Mouse (Mus musculus) activated CD4-positive, CD25-positive, alpha-beta regulatory T cell, adult 4 months (primary cell): Measurements from ENCODE around the gene Mmp20. TPM values are rescaled to one million over a fixed set of nuclear protein-coding genes. Genes with fewer than 3 reads are reported as not detected.

Experiments
- ATAC-seq: one replicate; pipeline ENCODE4 v1.8.0; 2017
- polyA plus RNA-seq, 2 experiments: library from polyadenylated mRNA; unstranded; fragments of 100-300 nt; shearing (Covaris generic); gene quantifications; one replicate each; pipeline ENCODE4 v1.2.1; 2017

The Mmp20 gene
- not detected for polyA plus RNA-seq

DNA sequence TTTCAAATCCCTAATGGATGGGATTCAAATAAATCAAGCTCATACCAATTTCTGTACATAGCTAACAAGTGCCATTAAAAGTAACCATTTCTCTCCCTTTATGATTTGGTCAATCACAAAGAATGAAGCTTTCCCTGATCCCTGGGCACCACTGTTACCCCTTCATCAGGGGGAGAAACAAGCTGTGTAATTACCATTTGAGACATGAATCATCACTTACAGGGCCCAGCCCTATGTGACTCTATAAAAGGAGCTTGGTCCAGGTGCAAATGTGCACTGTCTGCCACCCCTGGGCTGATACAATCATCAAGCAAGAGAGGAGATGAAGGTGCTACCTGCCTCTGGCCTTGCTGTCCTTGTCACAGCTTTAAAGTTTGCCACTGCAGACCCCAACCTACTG lies at the start of gene Mmp20:
Mmp20 (plus strand) TSS at position 301 of the 400 bp plus-strand sequence.
- no peak for ATAC-seq

DNA sequence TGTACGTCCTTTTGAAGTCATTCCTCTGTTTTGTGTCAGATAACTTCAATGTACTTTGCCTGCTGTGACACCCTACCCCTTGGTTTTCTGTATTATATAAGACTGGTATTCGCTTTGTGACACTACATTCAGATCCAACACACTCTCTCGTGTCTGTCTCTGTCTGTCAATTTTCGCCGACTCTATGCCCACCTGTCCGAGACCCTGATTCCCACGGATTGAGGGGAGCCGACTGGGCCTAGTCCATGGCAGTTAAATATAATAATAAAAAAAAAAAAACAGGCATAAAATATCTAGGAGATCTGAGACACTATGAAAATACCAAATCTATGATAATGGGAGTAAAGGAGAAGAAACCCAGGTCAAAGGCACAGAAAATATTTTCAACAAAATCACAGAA lies 38.0 kb upstream of the Mmp20 start:
- ATAC-seq, result no peak

DNA sequence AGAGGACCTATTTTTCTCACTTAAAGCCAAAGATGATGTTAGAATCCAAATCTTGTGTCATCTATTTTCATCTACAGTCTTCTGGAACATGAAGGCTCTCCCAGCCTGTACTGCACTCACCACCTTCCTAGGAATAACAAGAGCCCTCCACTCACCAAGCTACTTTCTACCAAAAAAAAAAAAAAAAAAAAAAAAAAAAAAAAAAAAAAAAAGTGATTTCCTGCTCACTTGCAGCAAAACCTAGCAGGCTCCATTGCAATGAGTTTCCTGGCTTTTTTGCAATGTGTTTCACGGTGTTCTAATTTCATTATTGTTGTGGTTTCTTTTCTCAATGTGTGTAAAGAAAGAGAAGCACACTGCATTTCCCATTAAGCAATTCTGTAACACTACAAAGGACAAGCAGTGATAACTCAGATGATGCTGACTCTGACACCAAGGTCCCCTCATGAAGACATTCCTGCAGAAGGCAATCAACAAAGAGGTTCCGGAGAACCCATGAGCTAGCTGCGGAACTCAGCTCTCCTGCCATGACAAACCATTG lies 34.7 kb upstream of the Mmp20 start:
- no peak for ATAC-seq

DNA sequence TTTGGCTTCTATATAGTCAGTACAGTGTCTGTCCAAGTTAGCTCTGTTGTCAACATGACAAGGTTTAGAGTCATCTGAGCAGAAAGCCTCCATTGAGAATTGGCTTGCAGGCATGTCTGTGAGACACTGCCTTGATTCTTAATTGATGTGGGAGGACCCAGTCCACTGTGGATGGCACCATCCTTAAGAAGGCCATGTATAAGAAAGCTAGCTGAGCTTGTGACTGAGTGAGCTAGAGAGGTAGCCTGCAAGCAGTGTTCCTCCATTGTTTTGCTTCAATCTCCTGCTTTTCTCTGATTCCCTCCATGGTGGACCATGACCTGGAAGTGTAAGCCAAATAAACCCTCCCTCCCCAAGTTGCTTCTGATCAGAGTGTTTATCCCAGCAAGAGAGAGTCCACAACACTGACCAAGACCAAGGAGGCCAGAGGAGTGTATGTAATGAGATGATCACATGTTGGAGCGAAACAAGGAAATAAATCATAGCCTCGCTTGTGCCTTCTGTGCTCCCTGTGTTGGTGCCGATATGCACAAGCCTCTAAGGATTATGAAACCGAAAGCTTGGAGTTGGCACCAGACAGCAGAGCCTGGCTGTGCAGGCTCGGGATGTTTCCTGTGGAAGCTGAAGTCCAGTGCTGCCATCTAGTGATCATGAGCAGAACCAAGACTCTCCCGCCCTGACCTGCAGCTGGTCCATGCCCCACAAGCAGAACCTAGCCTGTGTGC lies 33.1 kb upstream of the Mmp20 start:
- peak; percentile 89 for ATAC-seq

DNA sequence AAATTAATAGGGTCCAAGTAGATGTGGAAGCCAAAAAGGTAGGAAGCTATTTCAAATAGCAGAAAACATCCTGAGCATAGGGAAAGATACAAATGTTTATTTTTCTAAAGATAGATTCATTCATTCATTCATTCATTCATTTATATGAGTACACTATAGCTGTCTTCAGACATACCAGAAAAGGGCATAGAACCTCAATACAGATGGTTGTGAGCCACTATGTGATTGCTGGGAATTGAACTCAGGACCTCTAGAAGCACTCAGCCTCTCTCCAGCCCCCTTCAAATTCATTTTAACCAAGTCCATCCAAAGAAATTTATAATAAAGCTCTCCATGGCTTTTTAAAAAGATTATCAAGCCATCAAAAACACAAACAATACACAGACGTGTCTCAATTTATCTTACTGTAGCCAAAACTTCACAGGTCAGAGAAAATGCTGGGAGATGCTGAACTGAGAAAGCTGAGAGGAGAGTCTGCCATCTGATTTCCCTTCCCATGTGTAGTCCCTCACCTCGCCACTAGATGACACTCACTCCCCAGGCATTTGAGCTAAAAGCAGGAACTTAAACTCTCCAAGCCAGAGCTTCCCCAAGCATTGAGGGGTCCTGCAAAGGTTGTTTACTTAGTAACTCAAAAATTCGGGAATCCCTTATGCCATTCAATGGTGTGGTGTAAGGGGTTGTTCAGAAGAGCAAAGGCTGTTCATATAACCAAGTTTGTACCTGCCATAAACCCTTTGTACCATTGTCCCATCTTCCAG lies 24.9 kb upstream of the Mmp20 start:
- ATAC-seq, result no peak

DNA sequence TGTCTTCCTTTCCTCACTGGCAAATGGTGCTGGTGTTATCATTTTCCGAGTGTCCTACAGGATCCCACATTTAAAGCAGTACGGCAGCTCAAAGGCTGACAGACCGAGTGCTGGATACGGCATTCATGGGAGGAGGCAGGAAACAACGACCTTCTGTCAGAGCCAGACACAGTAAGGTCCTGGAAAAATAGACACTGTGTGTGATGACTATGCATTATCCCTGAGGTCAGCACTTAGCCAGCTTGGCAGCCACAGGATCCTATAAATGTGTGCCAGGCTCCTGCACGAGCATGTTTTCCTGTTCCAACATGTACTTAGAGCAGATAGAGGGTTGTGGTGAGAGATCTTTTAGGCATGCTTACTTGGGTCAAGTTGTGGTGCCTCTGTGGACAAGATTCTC lies 24.0 kb upstream of the Mmp20 start:
- ATAC-seq, result no peak

DNA sequence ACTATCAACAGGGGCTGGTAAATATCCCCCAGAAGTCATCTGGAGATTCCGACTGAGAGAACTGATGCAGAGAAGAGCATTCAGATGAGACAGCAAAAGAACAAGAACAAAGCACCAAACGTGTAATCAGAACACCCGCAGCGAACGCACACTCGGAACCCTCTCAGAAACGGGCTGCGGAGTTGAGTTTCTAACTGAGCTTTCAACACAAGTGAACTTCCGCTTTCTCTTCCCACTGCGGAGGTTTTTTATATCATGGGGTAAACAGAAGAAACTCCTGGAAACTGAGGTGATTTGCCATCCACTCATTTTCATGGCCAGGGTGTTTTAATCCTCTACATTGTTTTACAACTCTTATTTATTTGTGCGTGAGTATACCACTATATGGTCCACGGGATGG lies 22.4 kb upstream of the Mmp20 start:
- ATAC-seq, result no peak

DNA sequence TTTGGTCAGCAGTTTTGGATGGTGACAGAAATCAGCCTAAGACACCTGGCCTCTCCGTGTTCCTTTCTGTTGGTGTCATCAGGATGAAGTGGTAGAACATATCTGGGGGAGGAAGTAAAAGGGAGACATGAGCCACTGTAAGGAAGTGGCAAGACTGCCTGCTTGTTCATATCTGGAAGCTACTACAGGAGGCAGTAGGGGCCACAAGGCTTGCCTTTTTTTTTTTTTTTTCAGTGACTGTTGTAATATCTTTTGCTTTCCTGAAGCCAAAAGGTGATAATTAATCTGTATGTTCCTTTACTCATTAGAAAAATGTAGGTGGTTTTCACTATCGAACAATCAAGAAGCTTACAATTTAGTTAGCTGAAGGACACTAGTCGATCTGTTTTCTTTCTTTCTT lies 5.4 kb upstream of the Mmp20 start:
- no peak for ATAC-seq

DNA sequence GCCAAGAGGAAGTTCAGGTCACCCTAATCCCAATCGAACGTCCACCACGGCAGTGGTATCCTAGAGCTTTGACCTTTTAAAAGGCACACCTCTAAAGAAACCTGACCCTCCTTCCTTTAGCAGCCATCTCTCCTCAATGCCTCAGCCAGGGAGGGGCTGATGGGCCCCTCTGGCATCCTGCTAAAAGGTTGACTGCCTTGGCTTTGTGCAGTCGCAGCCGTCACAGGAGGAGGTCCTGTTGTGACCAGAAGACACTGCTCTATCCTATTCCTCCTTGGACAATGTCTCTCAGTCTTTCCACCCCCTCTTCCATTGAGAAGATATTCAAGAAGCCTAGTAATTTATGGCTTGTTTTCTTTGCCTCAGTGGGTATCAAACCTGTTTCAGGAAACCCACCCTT lies 5.9 kb downstream of the Mmp20 start:
- no peak for ATAC-seq

DNA sequence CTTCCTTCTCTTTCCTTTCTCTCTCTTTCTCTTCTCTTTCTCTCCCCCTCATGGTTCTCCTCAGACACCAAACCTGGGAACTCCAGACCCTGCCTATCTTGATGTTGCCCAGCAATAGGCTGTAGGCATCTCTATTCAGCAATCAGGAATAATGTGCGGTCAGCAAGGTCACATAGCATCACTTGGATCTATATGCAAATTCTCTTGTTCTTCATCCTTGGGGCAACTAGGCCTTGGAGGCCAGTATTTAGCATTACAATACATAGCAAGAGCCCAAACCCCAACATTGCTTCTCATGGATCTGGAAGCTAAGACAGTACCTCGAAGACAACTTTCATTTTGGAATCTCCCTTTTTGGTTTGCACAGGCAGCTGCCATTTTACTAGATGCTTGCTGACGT lies 19.9 kb downstream of the Mmp20 start:
- ATAC-seq, result no peak

DNA sequence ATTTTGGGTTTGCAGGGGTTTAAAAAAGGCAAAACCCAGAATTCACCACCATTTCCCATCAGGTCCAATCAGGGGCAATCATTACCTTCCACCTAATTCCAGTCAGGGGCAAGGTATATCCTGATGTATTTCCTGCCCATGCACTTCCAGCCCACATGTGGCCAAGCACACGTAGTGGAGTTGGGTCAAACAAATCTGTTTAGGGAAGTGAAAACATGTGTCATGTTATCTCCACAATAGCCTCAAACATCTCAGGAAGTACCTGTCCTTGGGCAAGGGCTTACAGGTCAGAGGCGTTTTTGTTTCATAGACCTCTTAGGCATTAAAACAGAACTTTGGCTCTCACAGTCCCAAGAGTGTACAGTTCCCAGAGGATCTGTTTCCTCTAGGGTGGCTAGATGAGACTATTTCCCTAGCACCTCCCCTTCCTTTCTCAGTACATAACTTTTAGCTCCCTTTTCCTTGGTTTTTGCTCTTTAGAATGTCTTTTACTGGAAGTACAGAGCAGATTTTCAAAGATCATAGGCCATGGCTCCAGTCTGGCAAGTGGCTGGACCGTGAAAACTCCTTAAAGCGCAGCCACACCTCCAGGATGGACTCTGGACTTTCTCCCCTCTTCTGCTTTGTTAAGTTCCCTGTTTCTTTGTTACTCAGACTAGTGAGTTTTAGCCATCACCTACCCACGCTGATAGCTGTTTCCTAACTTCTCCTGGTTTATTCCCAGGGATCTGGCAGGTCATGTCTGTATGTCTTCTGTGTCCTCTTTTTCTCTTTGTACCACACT lies 22.6 kb downstream of the Mmp20 start:
- ATAC-seq, result no peak

DNA sequence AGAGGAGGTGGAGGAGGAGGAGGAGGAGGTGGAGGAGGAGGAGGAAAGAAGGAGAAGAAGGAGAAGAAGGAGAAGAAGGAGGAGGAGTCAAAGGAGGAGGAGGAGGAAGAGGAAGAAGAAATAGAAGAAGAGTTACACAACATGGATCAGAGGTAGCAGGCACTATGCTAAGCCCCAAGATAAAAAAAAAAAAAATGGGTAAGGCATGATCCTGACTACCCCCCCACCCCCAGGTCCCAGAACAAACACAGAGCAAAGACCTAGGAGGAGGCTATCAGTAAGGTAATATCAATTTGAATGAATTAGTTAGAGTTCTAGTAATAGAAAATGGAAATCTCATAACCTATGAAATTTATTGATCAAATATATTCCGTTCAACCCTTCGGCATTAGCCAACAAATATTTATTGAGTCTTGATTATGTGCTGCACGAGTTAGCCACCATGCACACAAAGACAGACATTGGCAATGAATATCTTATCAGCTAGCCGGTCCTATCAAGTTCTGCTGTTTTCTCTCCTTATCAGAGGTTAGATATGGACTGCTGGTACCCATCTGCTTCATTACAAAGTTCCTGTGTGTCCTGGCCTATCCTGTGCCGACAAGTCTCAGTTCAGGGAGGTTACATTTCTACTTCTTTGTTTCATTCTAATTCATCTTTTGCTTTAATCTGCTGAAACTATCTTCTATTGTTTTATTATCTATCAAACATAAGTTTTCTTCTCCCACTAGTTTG lies 24.5 kb downstream of the Mmp20 start:
- no peak for ATAC-seq

DNA sequence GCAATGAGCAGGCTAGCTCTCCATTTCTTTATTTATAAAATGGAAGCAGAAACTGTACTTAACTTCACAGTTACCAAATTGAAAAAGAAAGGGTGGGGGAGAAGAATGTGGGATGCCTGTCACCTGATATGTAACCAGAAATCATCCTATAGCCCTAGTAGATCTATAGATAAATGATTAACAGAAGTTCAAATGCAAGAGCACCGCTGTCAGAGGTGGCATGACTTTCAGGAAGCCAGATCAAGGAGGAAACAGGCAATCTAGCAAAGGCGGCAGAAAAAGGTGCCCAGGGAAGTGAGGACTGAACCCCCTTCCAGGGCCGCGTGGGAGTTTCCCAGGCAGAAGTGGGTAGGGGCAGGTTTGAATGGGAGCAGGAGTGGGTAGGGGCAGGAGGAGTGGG lies 29.9 kb downstream of the Mmp20 start:
- ATAC-seq, result no peak

DNA sequence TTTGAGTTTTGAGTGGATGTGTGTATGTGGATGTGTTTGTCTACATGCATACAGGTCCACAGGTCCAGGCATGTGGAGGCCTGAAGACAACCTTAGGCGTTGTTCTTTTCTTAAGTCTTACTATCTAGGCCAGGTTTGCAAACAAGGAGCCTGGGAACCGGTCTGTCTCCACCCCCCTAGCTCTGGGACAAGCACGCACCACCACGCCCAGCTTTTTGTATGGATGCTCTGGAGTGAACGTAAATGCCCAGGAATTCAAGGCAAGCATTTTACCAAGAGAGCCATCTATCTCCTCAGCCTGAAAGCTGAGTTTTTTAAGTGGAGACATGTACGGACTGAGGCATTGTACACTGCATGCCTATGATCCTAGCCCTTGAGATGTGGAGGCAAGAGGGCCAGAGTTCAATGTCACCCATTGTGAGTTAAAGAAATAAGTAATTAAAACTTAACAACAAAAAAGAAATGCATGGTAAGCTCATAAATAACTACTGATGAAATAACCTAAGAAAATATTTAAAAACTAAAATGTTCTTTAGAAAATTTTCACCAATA lies 31.5 kb downstream of the Mmp20 start:
- ATAC-seq, result no peak

DNA sequence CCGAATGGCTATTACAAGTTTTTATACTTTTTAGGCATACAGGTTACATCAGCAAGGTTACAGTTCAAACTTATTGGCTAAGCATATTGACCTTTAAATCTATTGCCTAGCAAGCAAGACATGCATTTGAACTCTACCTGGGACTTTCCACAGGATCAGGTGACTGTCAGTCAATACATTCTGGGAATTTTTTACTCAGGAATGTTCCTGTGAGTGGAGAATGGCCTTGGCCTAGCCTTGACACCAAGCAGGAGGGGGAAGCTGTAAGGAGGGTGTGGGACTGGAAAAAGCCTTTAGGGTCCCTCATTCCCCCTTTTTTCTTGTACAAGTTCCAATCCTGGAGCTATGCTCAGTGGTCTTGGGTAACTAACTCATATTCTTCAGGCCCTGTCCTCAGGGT lies 33.3 kb downstream of the Mmp20 start:
- ATAC-seq, result no peak

DNA sequence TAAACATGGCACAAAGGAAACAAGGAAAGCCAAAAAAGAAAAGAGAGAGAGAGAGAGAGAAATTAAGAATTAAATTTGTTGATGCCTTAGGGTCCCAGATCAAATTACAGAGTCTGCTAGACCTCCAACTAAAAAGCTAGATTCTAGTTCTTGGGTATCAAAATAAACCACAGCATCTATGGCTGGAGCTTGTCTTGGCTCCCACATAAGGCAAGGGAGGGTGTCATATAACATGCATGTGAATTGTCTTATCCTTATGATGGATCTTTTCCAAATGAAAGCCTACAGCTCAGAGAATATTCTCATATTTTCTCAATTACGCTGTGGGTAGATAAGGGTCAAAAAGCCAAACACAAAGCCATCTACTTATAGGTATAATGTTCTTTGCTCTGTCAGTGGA lies 41.6 kb downstream of the Mmp20 start:
- no peak for ATAC-seq

DNA sequence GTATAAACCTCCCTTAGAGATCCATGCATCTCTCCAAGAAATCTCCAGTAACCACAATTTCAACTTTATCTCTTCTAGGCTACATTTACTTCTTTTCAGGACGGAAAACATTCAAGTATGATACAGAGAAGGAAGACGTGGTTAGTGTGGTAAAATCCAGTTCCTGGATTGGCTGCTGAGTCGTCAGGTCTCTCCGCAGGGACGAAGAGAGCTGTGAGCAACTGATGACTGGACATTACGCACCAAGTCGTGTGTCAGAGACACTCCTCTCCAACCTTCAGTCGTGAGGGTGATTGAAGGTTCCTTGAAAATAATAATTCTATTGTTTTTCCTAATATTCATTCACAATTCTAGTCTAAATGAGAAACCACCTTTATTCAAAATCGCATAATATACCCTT lies 45.0 kb downstream of the Mmp20 start:
- no peak for ATAC-seq

DNA sequence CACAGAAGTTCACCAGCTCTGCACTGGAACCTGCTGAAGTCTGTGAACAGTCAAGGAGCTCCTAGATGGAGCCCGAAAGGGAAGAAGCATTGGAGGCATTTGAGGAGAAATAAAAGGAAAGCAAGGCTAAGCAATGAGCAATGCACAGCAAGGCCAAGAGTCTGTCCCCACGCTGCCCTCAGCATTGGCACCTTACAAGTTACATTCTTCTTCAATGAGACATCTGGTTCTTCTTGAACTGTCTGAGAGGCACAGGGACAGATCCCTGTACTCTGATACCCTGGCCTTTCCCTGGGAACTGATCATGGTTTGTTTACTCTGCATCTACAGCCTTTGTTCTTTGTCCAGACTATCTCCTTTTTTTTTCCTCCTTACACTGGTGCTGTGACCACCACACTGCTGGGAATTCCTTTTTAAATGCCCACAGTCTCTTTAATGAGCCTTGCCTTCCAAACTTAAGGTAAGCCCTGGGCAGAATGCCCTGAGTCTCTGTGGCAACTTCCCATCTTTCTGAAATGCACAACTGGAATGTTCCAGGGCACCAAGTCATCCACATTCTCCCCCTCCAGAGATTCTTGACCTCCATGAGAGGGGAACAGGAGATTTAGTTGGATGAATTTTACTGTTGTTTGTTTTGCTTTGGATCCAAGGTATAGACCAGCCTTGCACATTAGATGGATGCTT lies 50.3 kb downstream of the Mmp20 start:
- ATAC-seq, result no peak

DNA sequence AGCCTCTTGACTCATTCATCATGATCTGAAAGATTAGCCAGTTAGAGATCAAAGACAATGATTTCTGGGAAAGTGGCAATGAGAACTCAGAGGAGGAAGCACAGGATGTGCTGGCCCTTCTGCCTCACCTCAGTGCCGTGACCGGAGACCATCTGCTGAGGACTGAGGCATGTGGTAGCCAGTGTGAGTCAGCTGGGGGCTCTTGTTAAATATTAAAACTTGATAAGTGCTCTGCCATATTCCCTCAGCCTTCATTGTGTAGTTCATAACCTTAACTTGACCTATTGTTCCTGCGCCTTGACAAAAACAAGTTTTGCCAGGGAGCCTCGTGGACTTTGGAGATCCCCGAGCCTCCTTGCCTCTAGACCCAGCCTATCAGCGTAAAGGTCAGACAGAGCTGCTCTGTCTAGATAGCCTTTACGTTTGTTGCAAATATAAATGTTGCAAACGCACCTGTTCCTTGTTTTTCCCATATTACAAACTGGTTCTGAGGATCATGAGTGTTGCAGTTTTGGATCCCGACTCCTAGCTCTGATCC lies 54.1 kb downstream of the Mmp20 start:
- no peak for ATAC-seq

DNA sequence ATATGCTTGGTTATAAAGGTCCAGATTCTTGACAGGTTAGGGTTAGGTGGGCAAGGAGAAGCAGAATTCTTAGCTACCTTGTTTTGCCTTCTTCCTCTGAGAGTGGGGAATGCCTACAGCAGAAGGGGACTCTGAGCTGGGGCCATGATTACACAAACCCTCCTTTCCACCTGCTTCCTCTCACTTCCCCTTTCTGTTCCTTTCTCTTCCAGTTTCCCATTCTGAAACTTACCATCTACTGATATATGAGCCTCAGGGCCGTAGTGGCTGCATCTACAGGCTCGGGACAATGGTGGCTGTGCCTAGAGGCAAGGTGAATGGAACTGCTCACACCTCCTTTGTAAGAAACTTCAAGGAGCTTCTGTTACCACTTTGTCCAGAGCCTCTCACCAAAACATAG lies 58.0 kb downstream of the Mmp20 start:
- ATAC-seq, result no peak

DNA sequence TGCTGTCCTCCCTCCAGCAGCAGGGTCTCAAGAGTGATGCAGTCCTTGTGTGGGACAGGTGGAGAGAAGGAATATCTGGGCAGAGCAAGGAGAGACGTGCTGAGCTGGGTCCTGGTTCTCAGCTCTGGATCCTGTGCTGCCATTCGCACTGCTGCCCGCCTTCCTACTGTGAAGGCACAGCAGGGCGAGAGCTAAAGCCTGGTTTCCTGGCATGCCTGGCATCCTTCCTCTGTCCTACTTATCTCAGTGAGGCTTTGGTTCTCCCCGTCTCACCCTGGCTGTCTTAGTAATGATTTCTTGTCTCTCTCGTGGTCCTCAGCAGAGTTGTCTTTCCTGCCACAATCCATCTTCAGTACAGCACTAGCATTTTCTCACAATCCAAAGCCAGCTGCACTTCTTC lies 61.8 kb downstream of the Mmp20 start:
- no peak for ATAC-seq
